Mouse (Mus musculus) left cerebral cortex, adult 11 months (tissue): ENCODE measurements around the gene Csf2rb.
A peak's percentile ranks its signal among the peaks of the same experiment; 100 is the strongest.
"Not testable (repeated sequence)": the region's sequence is repeated elsewhere in the genome, so short reads cannot be mapped to it uniquely, and the experiment has no call there.

Source experiments
- DNase-seq: peaks from one replicate; pipeline ENCODE4 v3.0.0; 2022; ENCODE audit warnings: low spot score

The Csf2rb gene

GRCm38 (mm10) chr15:78325671-78326339 lies at the start of gene Csf2rb:
Gene Csf2rb (plus strand): TSS chr15:78325752.
- DNase-seq, result no peak

- no peak for DNase-seq
These were observed 47.2 kb upstream of the Csf2rb start for GRCm38 (mm10) chr15:78278308-78278707.

GRCm38 (mm10) chr15:78287941-78288340 lies 37.6 kb upstream of the Csf2rb start:
- DNase-seq, result no peak

- DNase-seq, result not testable (repeated sequence)
These were observed 35.8 kb upstream of the Csf2rb start for GRCm38 (mm10) chr15:78289775-78290174.

DNA sequence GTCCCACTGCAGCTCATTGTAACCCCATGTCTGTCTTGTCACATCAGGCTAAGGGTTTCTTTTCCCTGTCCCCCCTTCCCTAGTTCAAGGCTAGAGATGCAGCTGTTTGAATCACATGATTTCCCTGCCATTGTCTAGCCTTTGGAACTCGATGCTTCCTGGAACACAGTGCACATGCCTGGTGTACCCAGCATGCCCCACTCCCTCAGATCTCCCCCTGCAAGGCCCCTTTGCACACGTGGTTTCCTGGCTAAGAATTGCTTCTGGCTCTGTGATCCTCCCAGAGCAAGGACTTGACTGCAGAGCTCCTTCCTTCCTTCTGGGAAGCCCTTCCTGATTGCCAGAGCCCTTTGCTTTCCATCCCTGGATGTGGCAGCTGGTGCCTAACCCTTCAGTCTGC lies 32.3 kb upstream of the Csf2rb start:
- not testable (repeated sequence) for DNase-seq

- DNase-seq, result no peak
These were observed 31.8 kb upstream of the Csf2rb start for GRCm38 (mm10) chr15:78293716-78294115.

DNA sequence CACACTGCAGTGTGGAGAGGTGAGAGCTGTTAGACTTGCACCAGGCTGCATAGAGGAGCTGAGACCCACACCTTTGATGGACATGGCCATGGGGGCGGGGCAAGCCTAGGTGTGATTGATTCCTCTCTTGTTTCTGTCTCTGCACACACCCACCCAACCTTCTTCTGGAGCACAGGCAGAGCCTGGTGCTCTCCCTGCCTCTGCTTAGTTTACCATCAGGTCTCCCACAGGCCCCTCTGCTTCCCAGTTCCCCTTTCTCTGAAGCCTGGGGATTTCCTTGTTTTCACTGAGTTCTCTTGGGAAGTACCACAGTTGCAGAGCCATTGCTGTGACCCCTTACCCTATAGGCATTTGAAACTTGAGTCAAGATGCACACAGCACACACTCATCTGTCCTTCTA lies 27.0 kb upstream of the Csf2rb start:
- no peak for DNase-seq

GRCm38 (mm10) chr15:78299641-78300040 lies 25.9 kb upstream of the Csf2rb start:
- DNase-seq, result no peak

- DNase-seq, result no peak
These were observed 24.8 kb upstream of the Csf2rb start for GRCm38 (mm10) chr15:78300773-78301172.

- no peak for DNase-seq
These were observed 22.8 kb upstream of the Csf2rb start for GRCm38 (mm10) chr15:78302718-78303117.

GRCm38 (mm10) chr15:78303665-78304233 lies 21.8 kb upstream of the Csf2rb start:
- no peak for DNase-seq

DNA sequence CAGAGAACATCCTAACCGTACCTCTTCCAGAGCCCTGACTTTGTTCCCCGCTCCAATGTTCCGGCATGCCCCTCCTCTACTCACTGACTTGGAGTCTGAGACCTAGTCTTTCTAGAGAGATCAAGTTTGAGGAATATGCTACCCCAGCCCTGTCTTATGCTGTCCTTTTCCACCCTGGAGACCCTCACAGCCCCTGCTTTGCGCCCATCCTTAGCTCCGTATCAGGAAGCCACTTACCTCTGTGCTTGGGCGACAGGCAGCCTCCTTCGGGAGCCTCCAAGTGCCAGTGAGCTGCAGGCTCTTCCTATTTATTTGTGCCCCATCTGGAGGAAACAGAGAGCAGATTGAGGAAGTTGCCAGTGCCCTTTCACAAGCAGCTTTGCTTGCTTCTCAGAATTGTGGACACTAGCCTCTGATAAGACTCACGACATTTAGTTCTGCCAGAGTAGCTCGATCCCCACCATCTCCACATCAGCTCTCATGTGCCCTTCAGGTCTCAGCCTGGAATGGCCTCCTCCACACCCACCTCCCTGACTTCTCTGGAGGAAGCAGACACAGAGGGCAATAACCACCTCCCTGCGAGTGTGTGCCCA lies 20.1 kb upstream of the Csf2rb start, which contains the start of gene Csf2rb2:
Csf2rb2 (minus strand) TSS at position 381 of the 593 bp plus-strand sequence.
- no peak for DNase-seq

DNA sequence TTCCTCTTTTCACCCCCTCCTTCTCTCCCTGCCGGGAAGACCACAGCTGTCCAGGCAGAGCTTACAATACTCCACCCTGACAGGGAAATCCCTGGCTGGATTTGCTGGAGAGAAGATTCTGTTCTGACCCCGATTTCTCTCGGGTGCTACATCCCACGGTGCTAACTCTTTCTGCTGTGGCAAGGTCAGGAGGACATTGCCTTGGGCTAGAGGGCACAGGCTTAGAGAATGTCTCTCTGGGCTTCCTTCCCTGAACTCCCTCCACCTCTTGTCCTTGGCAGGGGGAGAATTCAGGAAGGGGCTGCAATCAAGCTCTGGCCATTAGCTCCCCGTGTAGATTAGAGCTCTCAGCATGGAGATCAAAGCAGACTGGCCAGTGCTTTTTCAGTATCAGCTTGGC lies 15.7 kb upstream of the Csf2rb start:
- DNase-seq, result no peak

DNA sequence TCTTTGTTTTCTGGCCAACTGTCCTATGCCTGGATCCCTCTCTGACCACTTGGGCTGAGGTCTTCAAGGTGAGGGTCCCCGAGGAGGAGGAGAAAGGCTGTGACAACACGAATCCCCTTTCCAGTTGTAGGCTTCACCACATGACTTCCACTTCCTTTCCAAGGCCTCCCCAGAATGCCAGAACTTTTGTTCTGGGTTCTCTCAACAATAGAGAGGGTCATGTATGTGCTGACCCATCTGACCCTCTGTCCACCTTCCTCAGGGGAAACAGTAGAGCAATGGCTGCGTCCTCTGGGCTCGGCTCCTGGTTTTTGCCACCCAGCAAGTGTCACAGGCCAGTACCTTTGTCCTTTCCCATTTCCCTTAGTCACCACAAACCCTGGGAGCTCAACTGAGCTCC lies 14.6 kb upstream of the Csf2rb start:
- no peak for DNase-seq

DNA sequence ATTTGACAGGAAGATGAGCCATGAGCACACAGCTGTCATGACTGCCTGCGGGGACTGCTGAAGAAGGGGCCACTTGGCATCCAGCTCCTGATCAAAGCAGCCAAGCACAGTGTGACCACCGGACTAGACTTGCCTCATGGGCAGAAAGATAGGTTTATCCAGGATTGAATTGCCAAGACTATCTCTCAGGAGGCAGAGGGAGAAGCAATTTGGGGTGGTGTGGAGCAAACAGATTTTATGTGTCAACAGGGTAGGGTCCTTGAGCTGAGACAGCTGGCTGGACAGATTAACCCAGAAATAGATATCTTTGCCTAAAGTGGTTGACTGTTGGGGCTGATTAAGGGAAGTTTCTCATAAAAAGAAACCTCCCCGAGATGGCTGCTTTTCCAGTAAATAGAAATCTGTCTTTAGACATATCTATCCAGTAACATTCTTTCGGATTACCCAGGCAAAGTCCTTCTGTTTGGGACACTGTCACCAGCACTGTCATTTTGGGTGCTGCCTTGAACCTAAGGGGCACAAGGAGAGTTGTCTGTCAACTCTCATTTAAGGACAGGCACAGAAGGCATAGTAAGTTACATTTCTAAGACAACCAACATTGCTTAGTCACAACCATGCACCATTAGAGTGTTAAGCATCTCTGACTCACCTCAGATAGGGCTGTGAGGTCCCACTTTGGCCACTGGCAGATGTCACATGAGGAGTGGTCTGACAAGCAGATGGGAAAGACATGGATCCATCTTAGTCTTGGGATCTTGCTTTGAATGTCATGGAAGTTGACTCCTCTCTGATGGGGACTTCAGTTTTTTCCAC lies 12.9 kb upstream of the Csf2rb start:
- not testable (repeated sequence) for DNase-seq

GRCm38 (mm10) chr15:78313659-78314058 lies 11.9 kb upstream of the Csf2rb start:
- DNase-seq, result not testable (repeated sequence)

- not testable (repeated sequence) for DNase-seq
These were observed 7.0 kb upstream of the Csf2rb start for GRCm38 (mm10) chr15:78318338-78319171.

- DNase-seq, result peak; percentile 53
These were observed 4.6 kb upstream of the Csf2rb start for GRCm38 (mm10) chr15:78320825-78321496.

DNA sequence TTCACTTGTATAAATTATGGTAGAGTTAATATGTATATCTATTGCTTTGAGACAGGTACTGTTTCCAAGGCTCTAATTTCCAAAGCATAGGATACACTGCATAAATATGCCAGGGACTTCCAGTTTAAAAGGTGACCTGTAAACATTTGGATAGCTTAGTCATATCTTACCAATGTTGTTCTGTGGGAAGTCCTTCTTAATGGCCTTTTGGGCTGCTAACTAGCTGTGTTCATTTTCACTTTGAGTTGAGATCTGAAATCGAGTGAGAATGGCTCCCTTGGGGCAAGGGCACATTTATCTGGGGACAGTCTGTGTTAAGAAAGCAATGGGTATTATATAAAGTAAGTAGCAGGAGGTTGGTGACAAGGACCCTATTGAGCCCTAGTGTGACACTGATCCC lies 2.2 kb upstream of the Csf2rb start:
- DNase-seq, result no peak

DNA sequence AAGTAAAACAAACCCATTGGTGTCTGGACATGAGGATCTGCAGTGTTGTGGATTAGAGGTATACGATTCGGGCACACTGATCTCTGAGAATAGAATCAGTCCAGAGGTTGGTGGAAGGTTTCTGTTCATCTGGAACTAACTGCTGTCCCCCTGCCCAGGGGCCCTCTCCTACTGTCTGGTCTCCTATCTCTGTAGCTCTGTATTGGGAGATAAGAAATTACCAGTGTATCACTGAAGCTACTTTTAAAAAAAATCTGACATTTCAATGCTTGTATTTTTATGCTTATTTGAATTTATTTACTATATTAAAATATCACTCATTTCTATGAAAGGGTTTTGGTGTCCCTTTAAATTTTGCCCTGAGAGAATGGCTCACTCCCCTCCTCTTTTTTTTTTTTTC lies 1.3 kb upstream of the Csf2rb start:
- DNase-seq, result no peak

GRCm38 (mm10) chr15:78326747-78327146 lies 1.2 kb downstream of the Csf2rb start:
- DNase-seq, result no peak
